Mouse (Mus musculus): Measurements from ENCODE around the gene Fiz1.

Fiz1 gene

DNA sequence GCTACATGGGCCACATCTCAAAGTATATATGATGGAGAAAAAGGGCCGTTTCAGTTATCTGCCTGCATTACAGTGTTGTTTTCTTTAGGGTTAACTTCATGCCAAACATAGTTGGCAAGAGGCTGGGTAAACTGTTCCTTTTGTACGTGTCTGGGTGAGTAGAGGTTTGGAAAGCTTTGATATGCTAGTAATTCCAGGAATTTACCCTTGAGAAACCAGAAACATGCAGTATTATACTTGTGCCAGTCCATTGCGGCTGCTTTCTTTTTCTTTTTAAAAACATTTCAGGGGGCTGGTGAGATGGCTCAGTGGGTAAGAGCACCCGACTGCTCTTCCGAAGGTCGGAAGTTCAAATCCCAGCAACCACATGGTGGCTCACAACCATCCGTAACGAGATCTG, 17.6 kb downstream of the Fiz1 start:
- Histone ChIP-seq H3K36me3 (ENCODE audit: control insufficient read depth, insufficient read depth, low read length, poor library complexity, severe bottlenecking) (no peaks in the 10 kb centered on the region; the same call in 1 of the 2 replicates), H3K27me3 (ENCODE audit: control insufficient read depth, insufficient read depth, low read length, poor library complexity, severe bottlenecking) (no peaks in the 10 kb centered on the region)
- DNase-seq (ENCODE audit: low read depth, low spot score): no peak

- Histone ChIP-seq H3K36me3 (ENCODE audit: control insufficient read depth, insufficient read depth, low read length, poor library complexity, severe bottlenecking) (no peaks in the 10 kb centered on the region; the same call in 1 of the 2 replicates), H3K27me3 (ENCODE audit: control insufficient read depth, insufficient read depth, low read length, poor library complexity, severe bottlenecking) (no peaks in the 10 kb centered on the region)
- peak; percentile 76 for DNase-seq (ENCODE audit: low read depth, low spot score)
Observed at GRCm38 (mm10) chr7:4996003-4996895, 18.2 kb downstream of the Fiz1 start, which contains the start of gene Zfp579. TSS of gene Zfp579 (minus strand) at chr7:4996158.

DNA sequence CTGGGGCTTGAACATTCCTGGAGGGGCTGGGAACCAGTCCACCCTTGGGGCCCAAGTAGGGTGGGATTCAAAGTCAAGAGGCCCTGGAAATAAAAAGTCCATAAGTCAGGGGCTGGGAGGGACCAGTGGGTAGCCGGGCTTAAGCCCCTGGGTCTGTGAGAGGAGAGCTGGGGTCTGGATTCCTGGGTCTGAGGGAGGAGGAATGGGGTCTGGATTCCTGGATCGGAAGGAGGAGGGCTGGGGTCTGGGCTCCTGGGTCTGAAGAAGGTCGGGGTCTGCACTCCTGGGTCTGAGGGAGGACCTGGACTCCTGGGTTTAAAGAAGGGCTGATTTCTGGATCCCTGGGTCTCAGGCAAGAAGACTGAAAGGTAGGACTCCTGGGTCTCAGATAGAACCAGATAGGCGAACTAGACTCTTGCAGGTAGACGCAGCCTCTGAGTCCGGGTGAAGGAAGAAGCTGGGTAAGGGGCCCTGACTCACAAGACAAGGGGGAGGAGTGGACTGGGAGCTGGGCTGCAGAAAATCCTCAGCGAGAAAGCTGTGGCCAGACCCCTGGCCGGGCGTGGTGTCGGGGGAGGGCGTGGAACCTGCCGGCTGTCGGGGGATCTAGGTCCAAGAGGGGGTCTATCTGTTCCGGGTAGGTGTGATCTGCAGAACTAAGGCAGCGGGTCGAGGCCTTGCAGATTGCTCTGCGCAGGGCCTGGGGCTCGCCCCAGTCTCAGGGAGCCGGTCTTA, 19.1 kb downstream of the Fiz1 start:
- no peaks in the 10 kb centered on the region for H3K27me3 ChIP-seq (ENCODE audit: control insufficient read depth, insufficient read depth, low read length, poor library complexity, severe bottlenecking)
- no peak for DNase-seq (ENCODE audit: low read depth, low spot score)
- H3K36me3 ChIP-seq (ENCODE audit: control insufficient read depth, insufficient read depth, low read length, poor library complexity, severe bottlenecking): no peaks in the 10 kb centered on the region; the same call in 1 of the 2 replicates

DNA sequence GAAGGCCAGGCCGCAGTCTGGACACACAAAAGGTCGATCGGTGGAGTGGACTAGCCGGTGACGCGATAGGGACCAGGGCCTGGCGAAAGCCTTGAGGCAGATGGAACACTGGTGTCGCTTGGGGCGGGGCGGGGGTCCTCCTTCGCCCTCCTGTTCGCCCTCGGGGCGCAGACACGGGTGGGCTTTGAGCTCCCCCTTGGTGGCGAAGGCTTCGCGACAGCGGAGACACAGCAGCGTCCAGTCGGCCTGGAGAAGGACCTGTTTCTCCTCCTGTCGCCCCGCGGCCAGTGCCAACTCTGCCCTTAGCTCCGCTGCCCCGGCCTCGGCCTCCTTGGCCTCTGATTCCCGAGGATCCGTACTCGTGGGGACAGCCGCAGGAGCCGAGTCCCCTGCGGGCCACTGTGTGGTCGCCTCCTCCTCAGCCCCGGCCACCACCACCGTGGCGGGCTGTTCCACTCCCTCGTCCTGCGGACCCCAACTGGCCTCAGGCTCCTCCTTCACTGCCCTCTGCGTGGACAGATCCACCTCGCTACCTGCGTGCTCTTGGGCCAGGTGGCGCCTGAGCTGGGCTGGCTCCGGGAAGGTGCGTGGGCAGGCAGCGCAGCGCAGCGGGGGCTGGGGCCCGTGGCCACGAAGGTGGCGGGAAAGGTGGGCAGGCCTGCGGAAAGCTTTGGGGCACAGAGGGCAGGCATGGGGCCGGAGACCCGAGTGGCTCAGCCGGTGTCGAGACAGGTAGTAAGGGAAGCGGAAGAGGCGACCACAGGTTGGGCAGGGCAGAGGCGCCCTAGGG, 20.3 kb downstream of the Fiz1 start:
- DNase-seq (ENCODE audit: low read depth, low spot score): no peak
- Histone ChIP-seq H3K27me3 (ENCODE audit: control insufficient read depth, insufficient read depth, low read length, poor library complexity, severe bottlenecking) (no peaks in the 10 kb centered on the region), H3K36me3 (ENCODE audit: control insufficient read depth, insufficient read depth, low read length, poor library complexity, severe bottlenecking) (no peaks in the 10 kb centered on the region; the same call in 1 of the 2 replicates)

- Histone ChIP-seq H3K36me3 (ENCODE audit: control insufficient read depth, insufficient read depth, low read length, poor library complexity, severe bottlenecking) (no peaks in the 10 kb centered on the region; the same call in 1 of the 2 replicates), H3K27me3 (ENCODE audit: control insufficient read depth, insufficient read depth, low read length, poor library complexity, severe bottlenecking) (no peaks in the 10 kb centered on the region)
- DNase-seq (ENCODE audit: low read depth, low spot score): no peak
Observed at GRCm38 (mm10) chr7:4993347-4993998, 21.0 kb downstream of the Fiz1 start.

DNA sequence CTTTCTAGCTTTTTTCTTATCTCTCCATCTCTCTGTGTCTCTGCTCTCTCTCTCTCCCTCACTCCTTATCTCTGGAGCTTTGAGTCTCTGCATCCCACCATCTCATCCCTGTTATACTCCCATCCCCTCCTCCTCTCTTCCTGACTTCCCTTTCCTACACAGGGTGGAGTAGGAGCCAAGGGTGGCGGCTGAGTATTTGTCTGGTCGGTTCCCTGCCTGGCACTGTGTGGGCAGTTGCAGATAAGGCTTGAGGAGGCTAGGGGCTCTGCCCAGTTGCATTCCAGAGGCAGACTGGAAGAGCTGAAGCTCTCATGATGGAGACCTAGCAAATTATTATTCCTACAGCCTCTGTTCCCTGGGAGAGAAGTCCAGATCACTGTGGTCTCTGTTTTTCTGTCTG, 26.2 kb downstream of the Fiz1 start:
- Histone ChIP-seq H3K27me3 (ENCODE audit: control insufficient read depth, insufficient read depth, low read length, poor library complexity, severe bottlenecking) (no peaks in the 10 kb centered on the region), H3K36me3 (ENCODE audit: control insufficient read depth, insufficient read depth, low read length, poor library complexity, severe bottlenecking) (no peaks in the 10 kb centered on the region; the same call in 1 of the 2 replicates)
- no peak for DNase-seq (ENCODE audit: low read depth, low spot score)

- no peaks in the 10 kb centered on the region for H3K27me3 ChIP-seq (ENCODE audit: control insufficient read depth, insufficient read depth, low read length, poor library complexity, severe bottlenecking)
- no peaks in the 10 kb centered on the region for H3K36me3 ChIP-seq (ENCODE audit: control insufficient read depth, insufficient read depth, low read length, poor library complexity, severe bottlenecking)
- DNase-seq (ENCODE audit: low read depth, low spot score): no peak
Observed at GRCm38 (mm10) chr7:4976832-4977231, 37.7 kb downstream of the Fiz1 start.

GRCm38 (mm10) chr7:4975455-4975854, 39.0 kb downstream of the Fiz1 start:
- Histone ChIP-seq H3K27me3 (ENCODE audit: control insufficient read depth, insufficient read depth, low read length, poor library complexity, severe bottlenecking) (no peaks in the 10 kb centered on the region), H3K36me3 (ENCODE audit: control insufficient read depth, insufficient read depth, low read length, poor library complexity, severe bottlenecking) (no peaks in the 10 kb centered on the region)
- DNase-seq (ENCODE audit: low read depth, low spot score): no peak

GRCm38 (mm10) chr7:4972321-4973047, 42.0 kb downstream of the Fiz1 start:
- Histone ChIP-seq H3K36me3 (ENCODE audit: control insufficient read depth, insufficient read depth, low read length, poor library complexity, severe bottlenecking) (no peaks in the 10 kb centered on the region), H3K27me3 (ENCODE audit: control insufficient read depth, insufficient read depth, low read length, poor library complexity, severe bottlenecking) (no peaks in the 10 kb centered on the region)
- DNase-seq (ENCODE audit: low read depth, low spot score): no peak

DNA sequence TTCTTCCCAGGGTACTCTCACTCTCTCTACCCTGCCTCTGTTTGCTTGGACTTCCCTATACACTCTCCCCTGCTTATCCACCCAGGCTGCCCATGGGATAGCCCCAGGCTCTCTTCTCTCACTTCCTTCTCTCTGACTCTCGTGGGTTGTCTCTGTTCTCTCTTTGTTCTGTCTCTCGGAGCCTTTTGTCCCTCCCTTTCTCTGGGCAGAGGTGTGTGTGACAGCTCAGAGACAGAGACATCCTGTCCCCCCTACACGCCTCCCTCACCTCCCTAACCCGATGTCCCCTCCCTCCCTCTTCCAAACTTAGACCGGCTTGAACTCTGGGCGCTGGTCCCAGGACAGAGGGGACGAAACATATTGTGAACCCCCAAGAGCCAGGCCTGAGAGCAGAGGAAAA, 42.8 kb downstream of the Fiz1 start:
- DNase-seq (ENCODE audit: low read depth, low spot score): no peak

DNA sequence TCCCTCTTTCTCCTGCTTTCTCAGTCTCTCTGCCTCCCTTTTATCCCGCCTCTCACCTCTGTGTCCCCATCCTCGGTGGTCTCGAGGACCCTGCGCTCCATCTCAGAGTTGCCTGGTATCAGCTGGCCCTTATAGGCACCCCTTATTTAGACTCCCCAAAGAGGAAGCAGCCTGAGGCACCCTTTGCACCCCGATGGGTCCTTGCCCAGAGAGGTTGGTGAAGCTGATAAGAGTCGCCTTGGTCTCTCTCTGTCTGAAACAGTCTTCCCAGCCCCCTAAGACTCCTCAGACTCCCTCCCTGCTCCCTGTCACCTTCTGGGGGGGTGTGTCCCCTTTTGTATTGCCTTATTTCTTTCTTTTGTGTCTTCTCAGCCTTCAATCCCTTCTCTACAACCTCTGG, 43.4 kb downstream of the Fiz1 start, which contains the start of gene Sbk3:
TSS of gene Sbk3 (minus strand) at position 101 of the 400 bp plus-strand sequence.
- no peak for DNase-seq (ENCODE audit: low read depth, low spot score)
- Histone ChIP-seq H3K27me3 (ENCODE audit: control insufficient read depth, insufficient read depth, low read length, poor library complexity, severe bottlenecking) (no peaks in the 10 kb centered on the region), H3K36me3 (ENCODE audit: control insufficient read depth, insufficient read depth, low read length, poor library complexity, severe bottlenecking) (no peaks in the 10 kb centered on the region)

More for the DNA sequence above, 42.8 kb downstream of the Fiz1 start:
- H3K27me3 ChIP-seq (ENCODE audit: control insufficient read depth, insufficient read depth, low read length, poor library complexity, severe bottlenecking): no peaks in the 10 kb centered on the region
- no peaks in the 10 kb centered on the region for H3K36me3 ChIP-seq (ENCODE audit: control insufficient read depth, insufficient read depth, low read length, poor library complexity, severe bottlenecking)

- Histone ChIP-seq H3K27me3 (ENCODE audit: control insufficient read depth, insufficient read depth, low read length, poor library complexity, severe bottlenecking) (no peaks in the 10 kb centered on the region), H3K36me3 (ENCODE audit: control insufficient read depth, insufficient read depth, low read length, poor library complexity, severe bottlenecking) (no peaks in the 10 kb centered on the region)
- DNase-seq (ENCODE audit: low read depth, low spot score): no peak
Observed at GRCm38 (mm10) chr7:4964988-4965387, 49.5 kb downstream of the Fiz1 start.

DNA sequence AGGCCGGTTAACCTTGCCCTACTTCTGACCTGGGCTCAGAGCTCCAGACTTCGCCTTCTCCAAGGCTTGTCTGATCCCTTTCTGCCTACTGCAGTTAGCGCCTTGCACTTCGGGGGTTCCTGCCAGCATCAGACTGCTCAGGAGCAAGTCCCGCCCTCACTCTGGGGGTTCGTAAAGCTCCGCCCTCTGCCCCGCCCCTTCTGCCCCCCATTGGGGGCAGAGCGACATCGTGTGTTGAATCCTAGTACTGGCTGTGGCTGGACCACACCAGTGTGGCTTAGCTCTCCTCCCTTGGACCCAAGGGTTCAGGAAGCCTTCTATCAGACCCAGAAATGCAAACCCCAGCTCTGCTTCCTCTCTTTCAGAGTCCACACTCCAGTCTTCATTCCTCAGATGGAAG, 50.2 kb downstream of the Fiz1 start, which contains the start of gene Sbk2:
TSS of gene Sbk2 (minus strand) at position 135 of the 400 bp plus-strand sequence.
- no peaks in the 10 kb centered on the region for H3K36me3 ChIP-seq (ENCODE audit: control insufficient read depth, insufficient read depth, low read length, poor library complexity, severe bottlenecking)
- no peaks in the 10 kb centered on the region for H3K27me3 ChIP-seq (ENCODE audit: control insufficient read depth, insufficient read depth, low read length, poor library complexity, severe bottlenecking)
- peak; percentile 81 for DNase-seq (ENCODE audit: low read depth, low spot score)
